Mouse (Mus musculus) thymus, adult 18-20 months (tissue): ENCODE data around the gene Psmd11.

Experiments used
- DNase-seq, 2 experiments: peaks; one replicate each; pipeline ENCODE4 v3.0.0; 2022; ENCODE audit warnings: mixed read lengths in 2 of 2

Psmd11 gene

GRCm38 (mm10) chr11:80506483-80506882 is 78.1 kb downstream of the Psmd11 start:
- no peak for DNase-seq

- DNase-seq, result no peak
These were observed 79.4 kb downstream of the Psmd11 start for GRCm38 (mm10) chr11:80507791-80508190.

- peak; percentile 64 to 81 for DNase-seq
These were observed 80.2 kb downstream of the Psmd11 start for GRCm38 (mm10) chr11:80508361-80509175.

- no peak for DNase-seq
These were observed 80.7 kb downstream of the Psmd11 start for GRCm38 (mm10) chr11:80509176-80509506.

GRCm38 (mm10) chr11:80510124-80510523 is 81.7 kb downstream of the Psmd11 start:
- DNase-seq, result peak in 1 of 2 experiments; percentile 42

GRCm38 (mm10) chr11:80512313-80513056 is 84.1 kb downstream of the Psmd11 start:
- peak; percentile 48 to 63 for DNase-seq

GRCm38 (mm10) chr11:80513796-80514195 is 85.4 kb downstream of the Psmd11 start:
- peak in 1 of 2 experiments; percentile 20 for DNase-seq

GRCm38 (mm10) chr11:80515346-80515745 is 86.9 kb downstream of the Psmd11 start:
- DNase-seq, result no peak

- DNase-seq, result no peak
These were observed 87.5 kb downstream of the Psmd11 start for GRCm38 (mm10) chr11:80515895-80516294.

- DNase-seq, result no peak
These were observed 90.3 kb downstream of the Psmd11 start for GRCm38 (mm10) chr11:80518421-80519367.

- no peak for DNase-seq
These were observed 92.7 kb downstream of the Psmd11 start for GRCm38 (mm10) chr11:80521148-80521547.
